Mouse (Mus musculus) thymus, adult 2 months (tissue): Measurements from ENCODE around the gene Rrm1. TPM values are rescaled to one million over a fixed set of nuclear protein-coding genes. Genes with fewer than 3 reads are reported as not detected.

Experiments
- DNase-seq: peaks from one replicate; pipeline ENCODE4 v3.0.0; 2021
- H3K27ac ChIP-seq: fragments of 200-500 bp; 2 replicates; pipeline ENCODE4 v1.5.1; 2012; ENCODE audit warnings: low read length, control low read depth; ENCODE audit not compliant: control insufficient read depth, insufficient read depth
- H3K27me3 ChIP-seq: fragments of 200-500 bp; 2 replicates; pipeline ENCODE4 v1.6.1; 2012; ENCODE audit warnings: mild to moderate bottlenecking, low read length, moderate library complexity, mixed read lengths; ENCODE audit not compliant: control insufficient read depth, insufficient read depth
- H3K36me3 ChIP-seq: fragments of 200-500 bp; 2 replicates; pipeline ENCODE4 v1.6.1; 2012; ENCODE audit warnings: mild to moderate bottlenecking, low read length, moderate library complexity; ENCODE audit not compliant: control insufficient read depth, insufficient read depth
- H3K4me1 ChIP-seq: fragments of 200-500 bp; replicated peaks from 2 replicates; pipeline ENCODE4 v1.6.1; 2012; ENCODE audit warnings: low read length; ENCODE audit not compliant: control insufficient read depth, insufficient read depth
- H3K4me3 ChIP-seq: fragments of 200-500 bp; 2 replicates; pipeline ENCODE4 v1.5.1; 2012; ENCODE audit warnings: mild to moderate bottlenecking, low read length, control low read depth, moderate library complexity; ENCODE audit not compliant: control insufficient read depth, insufficient read depth
- CTCF ChIP-seq: fragments of 200-500 bp; IDR thresholded peaks from 2 replicates; pipeline ENCODE4 v1.5.1; 2012; ENCODE audit warnings: mild to moderate bottlenecking, control low read depth, low read length, moderate library complexity, borderline replicate concordance; ENCODE audit not compliant: control insufficient read depth, poor library complexity, insufficient read depth; ENCODE audit errors: extremely low read depth
- POLR2A ChIP-seq: fragments of 200-500 bp; IDR thresholded peaks from 2 replicates; pipeline ENCODE4 v1.6.1; 2012; ENCODE audit warnings: mild to moderate bottlenecking, low read length, control low read depth, moderate library complexity; ENCODE audit not compliant: control insufficient read depth, poor library complexity, insufficient read depth; ENCODE audit errors: extremely low read depth
- WGBS: fragments of 180-500 bp; shearing (Covaris S2); methylation state at CpG from one replicate; pipeline ENCODE4 v1.1.7; 2018; 5-methylcytosine and 5-hydroxymethylcytosine counted together
- polyA plus RNA-seq: library from polyadenylated mRNA; depleted of rRNA; stranded (reverse); fragments of >200 nt; gene quantifications from 2 replicates; pipeline ENCODE4 v1.2.3, GENCODE M21; 2012

The Rrm1 gene
- polyA plus RNA-seq, 1 experiment: 46.3 TPM

- Histone ChIP-seq H3K27ac (no peak overlapping the region), H3K4me1 (0 out of 2 replicates have a peak, but pooled peaks cover 2% of the 10 kb centered on the region), H3K4me3 (no peak overlapping the region), H3K27me3 (no peaks in the 10 kb centered on the region), H3K36me3 (peaks cover 5% of the 10 kb centered on the region)
- TF ChIP-seq POLR2A (no peak), CTCF (no peak)
- no peak for DNase-seq
- WGBS: 56% methylated on average over 15 of the region's 15 CpGs
These were observed 456 bp upstream of the Rrm1 start for GRCm38 (mm10) chr7:102440822-102441656.

GRCm38 (mm10) chr7:102442432-102442831 lies 937 bp downstream of the Rrm1 start:
- TF ChIP-seq POLR2A (no peak), CTCF (no peak)
- H3K27ac ChIP-seq: no peak overlapping the region
- no peak for DNase-seq

GRCm38 (mm10) chr7:102444301-102444700 lies 2.8 kb downstream of the Rrm1 start:
- Histone ChIP-seq H3K27me3 (no peaks in the 10 kb centered on the region), H3K36me3 (peaks cover 32% of the 10 kb centered on the region), H3K4me3 (no peak overlapping the region), H3K27ac (no peak overlapping the region), H3K4me1 (0 out of 2 replicates have a peak, but pooled peaks cover 2% of the 10 kb centered on the region)
- WGBS: 96% methylated on average over 2 of the region's 2 CpGs
- no peak for DNase-seq
- TF ChIP-seq POLR2A (no peak), CTCF (no peak)

More at GRCm38 (mm10) chr7:102442432-102442831, 937 bp downstream of the Rrm1 start:
- Histone ChIP-seq H3K36me3 (peaks cover 14% of the 10 kb centered on the region), H3K4me3 (peak overlapping the region; percentile 97), H3K4me1 (0 out of 2 replicates have a peak, but pooled peaks cover 2% of the 10 kb centered on the region), H3K27me3 (no peaks in the 10 kb centered on the region)
- WGBS: 1% methylated on average over 4 of the region's 4 CpGs

GRCm38 (mm10) chr7:102446438-102446837 lies 4.9 kb downstream of the Rrm1 start:
- DNase-seq: no peak
- Histone ChIP-seq H3K27me3 (no peaks in the 10 kb centered on the region), H3K4me1 (0 out of 2 replicates have a peak, but pooled peaks cover 2% of the 10 kb centered on the region), H3K27ac (no peak overlapping the region), H3K36me3 (peaks cover 51% of the 10 kb centered on the region), H3K4me3 (no peak overlapping the region)
- 96% methylated on average over 9 of the region's 9 CpGs for WGBS
- TF ChIP-seq POLR2A (no peak), CTCF (no peak)

GRCm38 (mm10) chr7:102458618-102459380 lies 17.3 kb downstream of the Rrm1 start:
- TF ChIP-seq CTCF: no peak
- TF ChIP-seq POLR2A: no peak
- WGBS: 83% methylated on average over 5 of the region's 5 CpGs
- Histone ChIP-seq H3K36me3 (peaks cover 87% of the 10 kb centered on the region), H3K27ac (no peak overlapping the region), H3K4me1 (no peaks in the 10 kb centered on the region), H3K4me3 (no peak overlapping the region), H3K27me3 (no peaks in the 10 kb centered on the region)
- no peak for DNase-seq

GRCm38 (mm10) chr7:102467566-102467965 lies 26.1 kb downstream of the Rrm1 start:
- H3K4me3 ChIP-seq: no peak overlapping the region
- no peak for TF ChIP-seq POLR2A
- TF ChIP-seq CTCF: no peak
- no peak for DNase-seq
- H3K4me1 ChIP-seq: no peaks in the 10 kb centered on the region
- no peaks in the 10 kb centered on the region for H3K27me3 ChIP-seq
- H3K36me3 ChIP-seq: peaks cover 69% of the 10 kb centered on the region
- no peak overlapping the region for H3K27ac ChIP-seq
- 97% methylated on average over 8 of the region's 8 CpGs for WGBS
